Mouse (Mus musculus): ENCODE measurements around the gene Tcte1.

Tcte1 gene

DNA sequence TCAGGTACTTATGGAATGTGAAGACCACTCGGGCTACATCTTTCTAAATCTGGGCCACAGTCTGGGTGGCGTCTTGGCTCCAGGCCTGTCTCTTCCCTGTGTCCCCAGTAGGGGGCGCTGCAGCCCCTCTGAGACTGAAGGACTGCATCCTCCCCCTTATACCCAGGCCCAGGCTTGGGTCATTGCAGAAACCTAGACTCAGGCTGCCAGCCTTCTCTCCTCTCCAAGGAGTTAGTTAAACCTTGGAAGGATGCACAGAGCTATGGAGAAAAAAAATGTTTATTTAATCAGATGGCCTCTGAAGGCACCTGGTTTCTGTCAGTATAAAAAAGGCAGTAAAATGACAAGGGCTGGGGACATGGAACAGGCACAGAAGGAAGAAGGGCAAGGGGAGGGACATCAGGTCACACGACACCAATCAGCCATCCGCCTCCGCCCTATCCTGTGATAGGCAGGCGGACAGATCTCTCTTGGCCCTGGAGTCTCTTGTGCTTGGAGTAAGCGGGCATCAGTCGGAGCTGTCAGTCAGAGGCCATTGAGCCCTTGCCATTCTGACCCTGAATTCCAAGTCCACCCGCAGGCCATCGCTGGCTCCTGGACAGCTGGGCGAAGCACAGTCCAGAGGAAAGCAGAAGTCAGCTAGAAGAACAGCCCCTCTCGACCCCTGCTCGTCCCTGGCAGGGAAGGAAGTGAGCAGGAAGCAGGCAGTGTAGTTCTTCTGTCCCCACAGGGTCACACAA is 61.9 kb downstream of the Tcte1 start:
- peak; percentile 73 to 79 for DNase-seq (ENCODE audit: low spot score in 2 of 2)

DNA sequence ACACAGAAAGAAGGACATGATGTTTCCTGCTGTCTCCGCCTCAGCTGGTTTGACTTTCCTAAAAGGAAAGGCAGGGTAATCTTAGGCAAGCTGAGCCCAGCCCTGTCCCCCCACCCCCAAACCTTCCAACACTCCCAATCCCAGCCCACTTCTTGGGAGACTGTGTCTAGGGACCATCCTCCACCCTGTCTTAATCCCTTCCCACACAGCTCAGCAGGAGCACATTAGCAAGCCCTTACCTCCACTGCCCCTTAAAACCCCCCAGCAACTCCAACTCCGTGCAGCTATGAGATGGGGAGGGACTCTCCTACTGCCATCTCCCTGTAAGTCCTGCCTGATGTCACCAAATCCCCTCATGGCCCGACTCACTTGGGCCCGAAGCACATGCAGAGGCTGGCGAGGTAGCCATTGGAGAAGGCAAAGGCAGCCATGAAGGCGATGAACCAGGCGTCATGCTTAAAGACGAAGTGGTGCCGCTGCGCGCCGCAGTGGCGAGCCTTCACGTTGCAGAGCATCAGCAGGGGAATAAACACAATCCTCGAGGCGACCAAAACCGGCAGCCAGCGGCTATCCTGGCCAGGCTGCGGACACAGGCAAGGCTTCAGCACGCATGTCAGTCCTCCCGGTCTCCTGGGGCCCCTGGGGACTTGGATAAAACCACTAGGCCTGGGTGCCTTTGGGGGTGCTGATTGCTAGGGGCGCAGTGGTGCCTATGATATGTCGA is 62.7 kb downstream of the Tcte1 start:
- DNase-seq (ENCODE audit: low spot score in 2 of 2), result no peak

DNA sequence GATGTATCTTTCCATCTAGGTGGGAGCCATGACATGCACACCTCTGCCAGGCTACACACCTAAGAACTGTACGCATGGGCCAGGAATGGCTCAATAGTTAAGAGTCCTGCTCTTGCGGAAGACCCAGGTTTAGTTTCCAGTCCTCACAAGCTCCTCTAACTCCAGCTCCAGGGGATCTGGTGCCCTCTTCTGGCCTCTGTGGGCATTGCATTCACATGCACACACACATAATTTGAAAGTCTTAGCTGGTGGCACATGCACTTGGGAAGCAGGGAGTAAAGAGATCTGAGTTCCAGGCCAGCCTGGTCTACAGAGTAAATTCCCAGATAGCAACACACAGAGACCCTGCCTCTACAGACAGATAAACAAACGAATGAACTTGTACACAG is 63.2 kb downstream of the Tcte1 start:
- no peak for DNase-seq (ENCODE audit: low spot score in 2 of 2)

GRCm38 (mm10) chr17:45588370-45588769 is 65.1 kb downstream of the Tcte1 start:
- DNase-seq (ENCODE audit: low spot score in 2 of 2), result no peak

- DNase-seq (ENCODE audit: low spot score in 2 of 2), result no peak
Observed at GRCm38 (mm10) chr17:45589236-45589635, 66.0 kb downstream of the Tcte1 start.

DNA sequence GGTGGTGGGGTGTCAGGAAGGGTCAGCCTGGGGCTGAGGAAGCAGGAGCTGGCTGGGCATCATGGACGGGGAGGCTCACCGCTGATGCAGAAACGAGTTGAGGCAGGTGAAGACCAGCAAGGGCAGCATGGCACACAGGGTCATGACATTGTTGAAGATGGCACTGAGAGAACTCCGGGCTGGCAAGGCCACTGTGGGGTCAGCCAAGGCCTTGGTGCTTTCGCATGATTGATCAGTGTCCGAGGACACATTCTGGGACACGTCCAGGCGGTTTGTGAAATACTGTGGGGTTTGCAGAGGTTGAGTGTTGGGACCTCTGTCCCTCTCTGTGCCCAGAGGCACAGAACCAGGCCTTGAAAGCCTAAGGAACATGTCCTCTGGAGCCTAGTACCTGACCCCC is 66.6 kb downstream of the Tcte1 start:
- DNase-seq (ENCODE audit: low spot score in 2 of 2), result no peak

DNA sequence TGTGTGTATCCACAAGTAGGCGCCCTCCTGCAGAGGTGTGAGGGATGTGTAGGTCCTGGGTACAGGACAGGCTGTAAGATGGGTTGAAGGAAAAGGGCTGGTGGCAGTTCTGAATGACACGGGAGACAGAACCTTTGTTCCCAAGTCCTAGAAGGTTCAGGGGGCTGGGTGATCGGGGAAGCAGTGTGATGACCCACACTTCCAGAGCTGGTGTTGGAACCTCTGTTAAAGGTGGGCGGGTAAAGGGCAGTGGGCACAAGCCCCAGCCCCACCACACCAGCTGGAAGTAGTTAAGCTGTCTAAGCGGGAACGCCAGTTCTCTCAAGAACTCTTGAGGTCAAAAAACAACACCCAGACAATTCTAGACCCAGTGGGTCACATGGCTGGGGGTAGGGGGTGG is 67.2 kb downstream of the Tcte1 start:
- no peak for DNase-seq (ENCODE audit: low spot score in 2 of 2)

DNA sequence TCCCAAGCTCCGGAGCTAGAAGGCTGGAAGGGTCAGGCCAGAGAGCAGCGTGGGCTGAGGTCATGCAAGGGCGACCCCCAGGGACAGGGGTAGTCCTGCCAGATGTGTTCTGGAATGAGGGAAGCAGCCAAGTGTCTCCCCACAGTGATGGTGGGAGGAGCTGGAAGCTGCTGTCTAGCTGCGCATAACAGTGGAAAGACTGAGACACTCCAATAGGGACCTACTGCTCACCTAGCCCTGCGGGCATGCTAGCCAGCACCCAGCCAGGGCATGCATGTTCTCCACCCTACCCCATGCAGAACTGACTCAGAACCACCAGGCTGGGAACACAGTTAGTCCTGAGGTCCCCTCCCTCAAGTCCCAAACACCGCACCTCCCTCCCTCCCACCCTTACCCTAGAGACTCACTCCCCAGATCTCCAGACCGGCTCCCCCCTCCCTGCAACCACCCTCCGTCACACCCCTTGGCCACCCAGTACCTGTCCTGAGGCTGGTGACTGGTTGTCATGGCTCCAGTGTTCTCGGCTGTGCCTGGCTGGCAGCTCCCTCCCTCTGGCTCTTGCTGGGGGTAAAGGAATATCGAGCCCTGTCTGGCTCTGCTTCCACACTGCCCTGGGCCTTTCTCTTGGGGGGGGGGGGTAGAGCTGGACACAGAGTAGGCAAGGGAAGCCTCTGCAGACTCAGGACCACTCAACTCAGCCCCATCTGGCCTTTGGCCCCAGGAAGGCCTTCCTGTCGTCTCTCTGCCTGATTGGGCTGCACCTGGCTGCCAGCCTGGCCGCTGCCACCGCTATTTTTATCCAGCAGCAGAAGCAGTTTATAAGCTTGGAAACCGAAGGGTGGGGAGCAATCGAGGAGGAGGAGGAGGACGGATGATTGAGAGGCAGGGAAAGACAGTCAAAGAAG is 68.7 kb downstream of the Tcte1 start:
- no peak for DNase-seq (ENCODE audit: low spot score in 2 of 2)
